Mouse (Mus musculus) T-helper 1 cell (primary cell): ENCODE results near the gene 2310011J03Rik.

Source experiments
- in situ Hi-C: fragments of 300-600 bp; cut with MboI, MseI; formaldehyde crosslinking; loops from one replicate; pipeline ENCODE4 v1.15.1; 2025; ENCODE audit warnings: high pct_unique_total_duplicates

Gene 2310011J03Rik

DNA sequence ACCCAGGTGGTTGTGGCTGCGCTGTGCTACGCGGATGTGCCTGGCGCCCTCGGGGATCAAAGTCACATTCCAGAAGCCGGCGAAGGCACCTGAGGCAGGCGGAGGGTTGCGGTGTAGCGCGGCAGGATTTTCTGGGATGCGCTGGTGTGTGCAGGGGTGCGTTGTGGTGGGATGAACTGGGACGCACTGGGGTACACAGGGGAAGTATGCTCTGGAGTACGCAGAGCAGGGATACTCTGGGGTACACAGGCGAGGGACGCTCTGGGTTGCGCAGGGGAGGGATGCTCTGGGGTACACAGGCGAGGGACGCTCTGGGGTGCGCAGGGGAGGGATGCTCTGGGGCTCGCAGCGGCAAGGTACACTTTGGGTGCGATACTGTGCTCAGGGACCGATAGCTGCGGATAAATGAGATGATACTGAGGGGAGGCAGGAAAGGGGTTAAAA is 22.0 kb upstream of the 2310011J03Rik start:
- in situ Hi-C loops = no loop called here

GRCm38 (mm10) chr10:80341491-80342304 is 21.4 kb upstream of the 2310011J03Rik start:
- in situ Hi-C loops = no loop called here

DNA sequence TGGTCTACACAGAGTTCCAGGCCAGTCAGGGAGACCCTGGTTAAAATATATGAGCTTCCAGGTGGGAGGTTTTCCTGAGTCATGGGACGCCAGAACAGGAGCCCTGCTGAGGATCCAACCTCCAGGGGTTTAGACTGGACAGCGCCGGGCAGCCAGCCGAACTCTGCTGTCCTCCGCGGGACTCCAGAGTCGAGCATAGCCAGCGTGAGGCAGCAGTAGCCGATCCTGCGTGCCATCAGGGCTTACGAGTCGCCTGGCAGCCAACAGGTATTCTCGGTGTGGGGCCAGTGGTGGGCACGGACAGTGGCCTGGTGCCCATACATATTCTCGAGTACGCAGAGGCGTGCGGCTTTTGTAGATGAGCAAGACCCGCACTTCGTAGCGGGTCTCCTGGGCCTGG is 20.7 kb upstream of the 2310011J03Rik start:
- in situ Hi-C loops = no loop called here

DNA sequence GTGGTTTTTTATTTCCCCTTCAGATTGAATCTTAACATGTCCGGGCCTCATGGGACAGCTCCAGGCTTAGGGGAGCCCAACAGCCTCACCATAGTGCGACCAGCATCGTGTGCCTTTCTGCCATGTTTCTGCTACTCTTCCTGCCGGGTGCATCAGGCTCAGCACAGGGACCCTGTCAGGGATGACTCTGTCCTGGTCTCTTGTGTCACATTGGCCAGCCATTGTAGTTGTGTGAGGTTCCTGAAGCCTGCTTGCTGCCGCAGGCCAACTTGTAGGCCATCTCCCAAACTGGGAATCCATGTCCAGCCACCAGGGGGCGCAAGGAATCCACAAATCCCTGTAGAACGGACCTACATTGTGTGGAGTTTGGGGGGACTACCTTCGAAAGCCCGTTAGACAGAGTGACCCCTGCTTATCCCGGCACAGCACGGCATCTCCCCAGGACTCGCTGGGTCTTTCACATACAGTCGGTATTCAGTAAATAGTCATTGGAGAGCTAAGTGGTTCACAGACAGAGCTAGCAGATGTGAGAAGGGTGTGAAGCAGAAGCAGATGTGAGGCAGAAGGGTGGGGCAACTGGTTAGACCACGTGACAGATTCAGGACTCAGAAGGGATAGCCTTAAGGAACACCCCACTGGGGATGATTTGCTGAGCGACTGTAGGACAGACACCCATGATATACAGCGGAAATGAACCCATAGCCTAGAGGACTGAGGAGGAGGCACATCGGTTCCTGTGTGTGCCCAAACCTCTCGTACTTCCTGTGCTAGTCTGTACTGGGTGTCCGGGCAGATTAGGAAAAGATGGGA is 19.8 kb upstream of the 2310011J03Rik start:
- in situ Hi-C loops = no loop called here

DNA sequence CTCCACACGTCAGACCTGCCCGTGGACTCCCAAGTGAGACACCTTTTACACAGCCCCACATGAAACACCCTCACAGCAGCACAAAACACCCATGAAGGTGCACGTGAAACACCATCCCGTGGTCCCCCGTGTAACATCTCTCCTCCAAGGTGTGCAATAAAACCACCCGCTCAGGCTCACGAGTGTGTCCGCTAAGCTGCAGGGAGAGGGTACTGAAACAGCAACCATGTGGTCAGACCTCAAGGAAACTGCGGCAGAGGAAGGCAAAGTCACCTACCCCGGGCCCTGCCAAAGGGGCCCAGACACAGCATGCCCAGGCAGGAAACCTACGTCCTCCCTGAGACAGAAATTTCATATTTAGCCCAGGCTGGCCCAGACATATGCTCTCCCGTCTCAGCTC is 15.9 kb upstream of the 2310011J03Rik start:
- in situ Hi-C loops = no loop called here

GRCm38 (mm10) chr10:80332525-80332989 is 12.2 kb upstream of the 2310011J03Rik start:
- in situ Hi-C loops = no loop called here

DNA sequence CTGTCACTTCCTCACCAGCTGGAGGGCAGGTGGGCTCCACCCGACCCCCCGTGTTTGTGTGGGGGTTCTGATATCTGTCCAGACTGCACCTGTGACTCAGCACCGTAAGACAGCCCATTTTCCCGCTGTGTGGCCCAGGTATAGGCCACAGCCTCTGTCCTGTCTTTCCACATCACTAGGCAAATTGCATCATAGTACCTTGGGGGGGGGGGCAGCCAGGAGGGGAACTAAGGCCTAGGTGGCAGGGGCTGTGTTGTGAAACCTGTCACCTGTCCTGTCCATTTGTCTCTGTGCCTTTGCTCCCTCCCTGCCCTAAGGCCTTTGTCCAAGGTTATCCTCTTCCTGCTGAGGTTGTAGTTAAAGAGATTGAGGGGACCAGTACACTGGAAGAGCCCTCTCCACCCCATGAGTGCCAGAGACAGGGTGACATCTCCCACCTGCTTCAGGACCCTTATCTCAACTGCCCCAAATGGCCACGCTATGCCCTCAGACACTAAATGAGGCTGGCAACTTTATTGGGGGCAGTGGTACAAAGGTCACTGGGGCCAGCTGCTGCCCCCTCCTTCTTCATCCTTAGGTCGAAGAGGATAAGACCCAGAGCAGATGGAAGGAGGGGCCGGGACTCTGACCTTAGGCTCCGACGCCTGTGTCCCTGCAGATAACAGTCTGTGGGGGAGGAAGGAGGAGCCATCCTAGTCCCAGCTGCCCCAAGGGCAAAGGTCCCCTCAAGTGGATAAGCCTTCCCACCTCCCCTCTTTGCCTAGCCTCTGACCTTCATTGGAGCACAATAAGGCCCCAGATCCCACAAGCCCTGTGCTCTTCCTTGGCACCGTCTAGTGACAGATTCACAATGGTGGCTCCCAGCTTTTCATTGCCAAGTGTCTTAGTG is 11.5 kb upstream of the 2310011J03Rik start:
- in situ Hi-C loops = no loop called here

DNA sequence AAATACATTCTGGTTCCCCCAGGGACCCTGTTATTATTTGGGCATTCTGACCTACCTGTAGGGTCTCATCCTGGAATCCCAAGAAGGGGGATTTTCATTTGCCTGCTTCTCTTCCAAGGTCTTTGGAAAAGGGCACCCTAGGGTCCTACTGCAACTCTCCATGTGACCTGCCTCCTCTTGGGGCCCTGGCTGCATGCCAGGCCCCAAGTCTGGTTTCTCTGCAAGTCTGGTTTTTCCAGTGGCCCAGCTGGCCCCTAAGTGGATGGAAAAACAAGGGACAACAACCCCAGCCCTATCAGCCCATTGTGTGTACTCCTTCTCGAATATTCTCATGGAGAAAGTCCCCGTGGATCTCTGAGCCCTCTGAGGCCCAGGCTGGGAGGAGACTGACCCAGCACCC is 10.6 kb upstream of the 2310011J03Rik start:
- in situ Hi-C loops = no loop called here

DNA sequence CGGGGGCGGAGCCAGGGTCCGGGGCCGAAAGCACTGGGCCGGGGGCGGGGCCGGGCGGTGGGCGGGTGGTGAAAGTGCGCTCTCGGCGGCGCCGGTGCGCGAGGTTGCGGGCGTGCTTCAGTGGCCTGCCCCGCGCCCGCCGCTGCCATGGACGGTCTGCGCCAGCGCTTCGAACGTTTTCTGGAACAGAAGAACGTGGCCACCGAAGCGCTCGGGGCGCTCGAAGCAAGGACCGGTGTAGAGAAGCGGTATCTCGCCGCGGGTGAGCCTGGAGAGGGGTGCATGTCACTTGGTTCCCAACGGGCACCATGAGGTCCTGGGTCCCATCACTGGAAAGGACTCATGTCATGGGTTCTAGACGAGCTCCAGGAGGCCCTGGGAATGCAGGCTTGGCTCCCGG is 9.7 kb upstream of the 2310011J03Rik start:
- in situ Hi-C loops = no loop called here

DNA sequence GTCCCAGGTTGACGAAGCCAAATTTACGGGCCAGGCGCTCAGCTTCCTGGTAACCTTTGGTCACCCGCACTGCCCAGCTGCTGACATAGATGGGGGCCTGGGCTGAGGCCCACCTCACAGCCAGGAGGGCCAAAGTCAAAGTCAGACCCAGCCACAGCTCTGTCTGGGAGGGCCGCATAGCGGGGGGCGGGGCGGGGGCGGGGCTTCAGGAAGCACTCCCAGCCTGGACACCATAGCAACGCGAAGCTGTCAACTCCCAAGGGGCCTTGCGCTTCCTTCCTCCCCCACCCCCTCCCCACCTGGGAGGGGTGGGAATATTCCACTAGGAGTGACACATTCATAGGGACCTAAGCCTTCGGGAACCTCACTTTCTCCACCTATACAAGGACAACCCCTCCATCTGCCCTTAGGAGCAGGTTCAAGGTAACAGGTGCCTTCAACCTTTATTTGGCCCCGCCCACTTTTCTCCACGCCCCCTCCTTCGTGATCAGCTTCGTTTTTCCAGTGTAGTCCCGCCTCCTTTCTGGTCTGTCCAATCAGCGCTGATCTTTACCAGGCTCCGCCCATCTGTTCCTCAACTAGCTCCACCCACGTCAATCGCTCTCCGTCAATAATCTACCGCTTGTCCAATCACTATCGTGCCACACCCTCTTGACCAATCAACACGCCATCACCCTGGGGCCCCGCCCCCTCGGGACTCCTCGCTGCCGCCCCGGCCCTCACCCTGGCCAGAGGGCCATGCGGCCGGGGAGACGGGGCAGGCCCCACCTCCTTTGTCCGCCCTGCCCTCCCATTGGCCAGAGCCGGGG is 9.1 kb upstream of the 2310011J03Rik start, which contains the start of the genes Pcsk4 and Reep6:
Pcsk4 (minus strand) TSS at position 226 of the 809 bp plus-strand sequence.
Reep6 (plus strand) TSS at position 681 of the 809 bp plus-strand sequence.
- in situ Hi-C loops = no loop called here

- in situ Hi-C loops = no loop called here
Measured at GRCm38 (mm10) chr10:80325045-80325444, 4.7 kb upstream of the 2310011J03Rik start.

DNA sequence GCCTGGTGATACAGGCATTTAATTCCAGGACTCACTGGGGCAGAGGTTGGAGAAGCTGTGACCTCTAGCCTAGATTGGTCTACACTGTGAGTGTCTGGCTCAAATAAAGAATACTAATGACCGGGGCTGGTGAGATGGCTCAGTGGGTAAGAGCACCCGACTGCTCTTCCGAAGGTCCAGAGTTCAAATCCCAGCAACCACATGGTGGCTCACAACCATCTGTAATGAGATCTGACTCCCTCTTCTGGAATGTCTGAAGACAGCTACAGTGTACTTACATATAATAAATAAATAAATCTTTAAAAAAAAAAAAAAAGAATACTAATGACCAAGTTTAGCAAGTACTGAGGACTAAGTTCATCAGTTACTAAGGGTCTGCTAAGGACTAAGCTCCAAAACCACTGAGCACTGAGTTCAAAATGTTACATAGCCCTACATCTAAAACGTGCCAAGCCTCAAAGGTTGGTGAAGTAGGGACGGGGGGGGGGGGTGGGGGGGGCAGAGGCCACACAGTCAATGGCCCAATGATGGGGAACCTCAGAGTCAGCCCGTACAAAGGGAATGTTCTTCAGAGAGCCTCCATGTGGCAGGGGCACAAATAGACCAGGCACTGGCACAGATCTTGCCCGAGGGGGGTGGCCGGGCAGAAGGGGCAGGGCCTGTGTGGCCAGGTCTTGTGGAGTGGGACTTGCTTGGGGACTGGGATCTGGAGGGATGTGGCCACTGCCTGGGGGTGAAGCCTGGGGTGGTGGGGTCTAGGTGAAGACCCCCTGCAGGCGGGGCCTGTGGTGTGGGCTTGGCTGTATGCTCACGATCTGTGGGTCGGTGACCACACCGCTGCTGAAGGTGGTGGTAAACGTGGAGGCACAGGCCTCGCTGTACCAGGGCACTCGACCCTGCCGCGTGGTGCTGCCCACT is 4.0 kb upstream of the 2310011J03Rik start:
- in situ Hi-C loops = no loop called here

DNA sequence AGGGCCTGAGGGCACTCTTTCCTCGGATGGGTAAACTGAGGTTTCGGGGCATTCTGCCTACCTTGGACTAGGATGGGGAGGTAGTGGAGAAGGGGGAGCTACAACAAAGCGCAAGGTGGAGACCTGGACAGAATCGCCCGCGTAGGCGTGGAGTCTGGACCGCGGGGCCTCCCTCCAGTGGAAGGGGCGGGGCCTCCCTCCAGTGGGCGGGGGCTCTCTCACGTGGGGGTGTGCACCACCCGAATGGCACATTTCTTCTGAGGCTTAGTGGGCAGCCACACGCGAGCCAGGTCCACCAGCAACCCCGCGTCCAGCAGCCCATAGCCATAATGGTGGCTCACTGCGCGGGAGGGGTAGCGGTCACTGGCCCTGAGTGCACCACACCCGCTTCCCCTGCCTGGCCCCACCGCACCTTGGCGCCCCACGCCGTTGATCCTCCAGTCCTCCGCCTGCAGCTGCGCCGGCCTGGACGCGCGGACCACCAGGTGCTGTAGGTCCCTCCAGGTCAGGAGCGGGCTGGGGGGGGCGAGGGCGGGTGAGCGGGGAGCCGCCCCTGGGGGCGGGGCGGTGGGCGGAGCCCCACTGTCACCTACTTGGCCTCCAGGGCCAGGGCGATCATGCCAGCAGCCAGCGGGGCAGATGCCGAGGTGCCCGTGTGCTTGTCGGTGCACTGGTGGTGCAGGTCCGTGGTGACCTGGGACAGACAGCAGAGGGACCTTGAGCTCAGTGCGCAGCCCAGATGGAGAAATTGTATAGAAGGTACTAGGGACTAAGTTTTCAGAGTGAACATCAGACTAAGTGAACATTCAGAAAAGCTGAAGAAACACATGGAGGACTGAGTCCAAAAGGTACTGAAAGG is 3.2 kb upstream of the 2310011J03Rik start:
- in situ Hi-C loops = no loop called here

DNA sequence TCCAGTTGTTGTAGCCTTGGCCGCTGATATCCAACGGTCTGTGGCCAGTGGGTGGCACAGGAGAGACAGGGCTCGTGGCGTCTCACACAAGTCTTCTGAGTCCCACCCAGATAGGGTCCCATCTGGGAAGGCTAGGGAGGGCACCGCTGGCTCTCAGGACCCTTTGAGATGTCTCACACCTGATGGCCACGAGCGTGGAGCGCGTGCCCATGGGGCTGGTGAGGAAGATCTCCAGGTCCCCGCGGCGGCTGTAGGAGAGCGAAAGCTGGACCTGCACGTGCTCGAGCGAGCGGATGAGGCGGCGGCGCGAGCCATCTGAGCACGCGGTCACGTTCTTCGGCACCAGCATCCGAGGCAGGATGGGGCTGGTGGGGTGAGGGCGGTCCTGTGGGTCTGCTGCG is 2.5 kb upstream of the 2310011J03Rik start:
- in situ Hi-C loops = no loop called here

DNA sequence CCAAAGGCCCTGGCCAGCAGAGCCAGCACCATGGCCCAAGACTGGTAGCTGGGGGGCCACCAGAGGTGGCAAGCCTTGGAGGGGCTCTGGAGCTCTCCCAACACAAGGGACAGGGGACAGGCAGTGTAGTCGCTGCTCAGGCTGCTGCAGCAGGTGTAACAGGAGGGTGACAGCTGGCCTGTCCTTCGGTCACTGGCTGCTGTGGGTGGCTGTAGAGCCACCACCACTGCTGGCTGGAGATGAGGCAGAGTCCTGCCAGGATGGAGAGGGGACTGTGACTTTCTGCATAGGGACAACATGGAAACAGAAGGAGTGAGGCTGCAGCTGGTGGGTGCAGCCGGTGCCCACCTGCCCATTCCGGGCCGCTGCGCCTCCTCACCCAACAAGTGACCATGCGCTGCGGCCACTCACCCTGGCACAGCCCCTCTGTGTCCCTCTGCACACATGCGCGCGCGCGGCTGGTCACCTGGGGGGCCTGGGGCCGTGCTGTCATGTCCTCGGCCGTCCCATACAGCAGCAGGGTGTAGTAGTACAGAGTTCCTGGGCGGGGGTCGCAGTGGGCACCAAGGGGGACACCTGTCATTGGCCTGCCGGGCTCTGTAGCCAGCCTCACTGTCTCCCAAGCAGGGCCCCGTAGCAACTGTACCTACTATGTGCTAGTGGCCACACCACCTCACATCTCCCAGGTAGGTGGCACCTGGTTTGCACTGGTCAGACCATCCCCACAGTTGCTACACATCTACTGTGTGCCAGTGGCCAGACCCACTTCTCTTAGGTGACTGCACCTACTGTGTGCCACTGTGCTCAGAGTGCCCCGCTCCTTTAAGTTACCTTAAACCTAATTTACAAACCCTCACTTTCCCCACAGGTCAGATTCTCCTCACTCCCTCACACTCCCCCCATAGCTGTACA is 1.6 kb upstream of the 2310011J03Rik start:
- in situ Hi-C loops = no loop called here

GRCm38 (mm10) chr10:80321014-80321669 is 805 bp upstream of the 2310011J03Rik start:
- in situ Hi-C loops = no loop called here

DNA sequence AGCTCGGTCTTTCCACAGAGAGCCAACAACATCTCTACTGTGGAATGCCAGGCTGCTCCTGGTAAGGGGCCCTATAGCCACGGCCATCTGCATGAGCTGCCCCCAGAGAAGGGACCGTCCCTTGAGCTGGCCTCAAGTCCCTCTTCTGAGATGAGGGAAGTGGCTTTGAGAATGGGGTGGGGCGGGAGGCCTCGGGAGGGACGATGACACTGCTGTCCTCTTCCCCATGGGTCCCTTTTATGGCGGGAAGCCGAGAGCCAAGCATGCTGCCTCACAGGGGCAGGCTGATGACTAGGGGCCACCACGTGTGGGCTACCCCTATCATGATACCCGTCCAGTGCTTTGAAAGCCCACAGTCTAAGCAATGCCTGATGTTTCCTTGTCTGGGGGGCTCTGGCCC is 3.3 kb downstream of the 2310011J03Rik start:
- in situ Hi-C loops = no loop called here
